Mouse (Mus musculus) heart, postnatal 0 days (tissue): ENCODE results near the gene Specc1l. TPM values are rescaled to one million over a fixed set of nuclear protein-coding genes. Genes with fewer than 3 reads are reported as not detected.
A peak's percentile ranks its signal among the peaks of the same experiment; 100 is the strongest.

Experiments used
- ATAC-seq: fragments of 200-750 bp; cut with Nextera tagmentation; 2 replicates; pipeline ENCODE4 v1.8.0; 2017; ENCODE audit warnings: low read depth, moderate number of reproducible peaks, moderate library complexity; ENCODE audit not compliant: insufficient read depth
- DNase-seq: peaks from one replicate; pipeline ENCODE4 v3.0.0-alpha.2; 2016; ENCODE audit warnings: low spot score
- H3K27ac ChIP-seq: fragments of 300-500 bp; sonication (generic); 2 replicates; pipeline ENCODE4 v1.5.1; 2014; ENCODE audit warnings: low read depth, mild to moderate bottlenecking
- H3K27me3 ChIP-seq: fragments of 300-500 bp; sonication (generic); 2 replicates; pipeline ENCODE4 v1.6.1; 2014; ENCODE audit warnings: low read length, mixed read lengths; ENCODE audit not compliant: control insufficient read depth, insufficient read depth
- H3K36me3 ChIP-seq: fragments of 300-500 bp; sonication (generic); replicated peaks from 2 replicates; pipeline ENCODE4 v1.6.1; 2014; ENCODE audit warnings: low read length, mixed read lengths; ENCODE audit not compliant: control insufficient read depth, insufficient read depth
- H3K4me1 ChIP-seq: fragments of 300-500 bp; sonication (generic); 2 replicates; pipeline ENCODE4 v1.6.1; 2014; ENCODE audit warnings: antibody characterized with exemption; ENCODE audit not compliant: control insufficient read depth, insufficient read depth
- H3K4me2 ChIP-seq: fragments of 300-500 bp; sonication (generic); 2 replicates; pipeline ENCODE4 v1.6.1; 2014; ENCODE audit warnings: low read depth, mild to moderate bottlenecking, low read length, moderate library complexity
- H3K4me3 ChIP-seq: fragments of 300-500 bp; sonication (generic); 2 replicates; pipeline ENCODE4 v1.5.1; 2014; ENCODE audit warnings: low read depth, low read length
- H3K9ac ChIP-seq: fragments of 300-500 bp; sonication (generic); replicated peaks from 2 replicates; pipeline ENCODE4 v1.6.1; 2014; ENCODE audit warnings: low read depth, low read length, mixed read lengths
- H3K9me3 ChIP-seq: fragments of 300-500 bp; sonication (generic); replicated peaks from 2 replicates; pipeline ENCODE4 v1.6.1; 2016; ENCODE audit warnings: low read length; ENCODE audit not compliant: control insufficient read depth
- CTCF ChIP-seq: IDR thresholded peaks from 2 replicates; pipeline ENCODE4 v1.5.1; 2016; ENCODE audit warnings: antibody characterized with exemption, control low read depth, low read depth
- EP300 ChIP-seq: IDR thresholded peaks from 2 replicates; pipeline ENCODE4 v1.6.1; 2016; ENCODE audit warnings: antibody characterized with exemption, low read depth
- WGBS: fragments of 180-500 bp; shearing (Covaris S2); extraction: QIAGEN DNeasy Blood & Tissue Kit; methylation state at CpG from one replicate; pipeline ENCODE4 v1.1.7; 2014; 5-methylcytosine and 5-hydroxymethylcytosine counted together
- polyA plus RNA-seq: library from polyadenylated mRNA; unstranded; fragments of >200 nt; fragmentation: Nextera tagmentation; extraction: Ambion mirVana; gene quantifications from 2 replicates; pipeline ENCODE4 v1.2.1, GENCODE M21; 2015
- total RNA-seq: library from RNA; depleted of rRNA; stranded (reverse); fragments of >200 nt; gene quantifications from 2 replicates; pipeline ENCODE4 v1.2.3, GENCODE M21; 2014; ENCODE audit warnings: low replicate concordance

Specc1l gene
- total and polyA plus RNA-seq, 2 experiments from 2014 or later = 13.3 to 23.4 TPM

DNA sequence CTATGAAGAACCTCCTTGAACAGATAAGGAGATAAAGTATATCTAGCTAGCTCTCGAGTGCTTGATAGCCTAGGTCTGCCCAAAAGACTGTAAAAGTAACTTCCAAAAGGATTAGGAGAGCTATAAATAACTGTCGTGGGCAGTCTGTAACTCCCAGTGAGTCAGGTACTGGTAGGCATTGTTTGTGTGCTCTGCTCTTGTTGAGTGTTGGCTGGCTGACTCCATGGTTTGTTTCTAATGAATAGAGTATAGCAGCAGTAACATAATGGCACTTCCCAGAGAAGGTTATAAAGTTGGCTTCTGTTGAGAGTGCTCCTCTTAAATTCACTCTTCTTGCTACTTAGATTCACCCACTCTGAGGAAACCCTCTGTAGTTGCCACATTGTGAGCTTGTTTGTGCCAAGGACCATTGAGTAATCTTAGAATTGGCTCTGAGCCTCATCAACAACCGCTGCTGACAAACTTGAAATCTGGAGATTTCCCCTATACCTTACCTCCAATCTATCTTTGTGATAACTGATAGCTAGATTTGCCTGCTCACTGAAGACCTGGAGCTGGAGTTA, 53.2 kb downstream of the Specc1l start:
- 0 out of 2 replicates have a peak, but pooled peaks have one; percentile 51 for ATAC-seq
- peaks cover 82% of the 10 kb centered on the region for H3K36me3 ChIP-seq

DNA sequence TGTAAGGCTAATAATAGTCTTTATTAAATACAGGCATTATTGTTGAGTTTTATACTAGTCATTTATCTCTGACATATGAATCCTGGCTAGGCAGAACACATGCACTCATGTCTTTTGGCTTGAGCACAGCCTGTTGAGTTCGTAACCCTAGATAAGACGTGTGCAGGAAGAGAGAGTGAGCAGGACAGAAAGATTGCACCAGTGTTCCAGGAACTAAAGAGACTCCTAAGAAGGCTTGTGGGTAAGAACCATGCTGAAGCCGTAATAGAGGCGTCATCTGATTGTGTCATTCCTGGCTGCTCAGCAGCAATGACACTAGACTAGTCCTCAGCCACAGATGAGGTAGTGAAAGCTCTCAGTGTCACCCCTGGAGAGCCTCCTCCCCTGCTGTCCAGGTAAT, 61.1 kb downstream of the Specc1l start:
- Histone ChIP-seq H3K27ac (peak overlapping the region; percentile 47), H3K4me1 (peaks cover 11% of the 10 kb centered on the region; the same call in 1 of the 2 replicates), H3K27me3 (no peaks in the 10 kb centered on the region), H3K4me2 (no peak overlapping the region), H3K4me3 (no peak overlapping the region), H3K9me3 (no peaks in the 10 kb centered on the region), H3K9ac (no peak overlapping the region), H3K36me3 (peaks cover 40% of the 10 kb centered on the region)
- no peak for TF ChIP-seq CTCF
- TF ChIP-seq EP300 = no peak
- peak; percentile 64 for ATAC-seq
- DNase-seq = peak; percentile 31
- 28% methylated on average over 4 of the region's 4 CpGs for WGBS

More for the DNA sequence above, 53.2 kb downstream of the Specc1l start:
- DNase-seq = peak; percentile 18
- H3K4me3 ChIP-seq = no peak overlapping the region
- H3K27ac ChIP-seq = peak overlapping the region; percentile 60
- TF ChIP-seq CTCF (no peak), EP300 (no peak)
- H3K9me3 ChIP-seq = no peaks in the 10 kb centered on the region
- H3K9ac ChIP-seq = no peak overlapping the region
- H3K4me1 ChIP-seq = peaks cover 13% of the 10 kb centered on the region; the same call in 1 of the 2 replicates
- H3K27me3 ChIP-seq = no peaks in the 10 kb centered on the region
- no peak overlapping the region for H3K4me2 ChIP-seq
- 23% methylated on average over 3 of the region's 3 CpGs for WGBS

DNA sequence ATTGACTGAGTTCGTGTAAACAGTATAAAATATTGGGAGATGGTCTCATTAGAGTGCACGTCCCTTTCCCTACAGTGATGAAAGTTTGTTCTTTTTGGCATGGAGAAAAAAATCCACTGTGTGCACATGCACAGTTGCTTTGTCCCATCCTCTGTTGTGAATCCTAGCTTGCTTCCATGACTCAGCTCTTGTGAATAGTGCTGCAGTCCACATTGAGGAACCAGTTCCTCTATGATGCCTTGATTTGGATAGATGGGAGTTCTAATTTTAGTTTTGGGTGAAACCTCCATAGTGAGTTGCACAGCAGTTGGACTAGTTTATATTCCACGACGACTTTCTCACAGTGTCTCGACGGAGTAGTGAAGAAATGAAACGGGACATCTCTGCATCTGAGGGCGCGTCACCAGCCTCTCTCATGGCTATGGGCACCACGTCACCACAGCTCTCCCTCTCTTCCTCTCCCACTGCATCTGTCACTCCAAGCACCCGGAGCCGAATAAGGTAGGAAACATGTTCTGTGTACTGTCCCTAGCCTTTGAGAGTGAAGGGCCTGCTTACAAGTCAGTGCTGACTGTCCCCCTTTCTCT, 64.6 kb downstream of the Specc1l start:
- Histone ChIP-seq H3K4me2 (no peak overlapping the region), H3K9me3 (no peaks in the 10 kb centered on the region), H3K4me1 (peaks cover 11% of the 10 kb centered on the region; the same call in 1 of the 2 replicates), H3K27ac (no peak overlapping the region), H3K27me3 (no peaks in the 10 kb centered on the region), H3K4me3 (no peak overlapping the region), H3K36me3 (peaks cover 42% of the 10 kb centered on the region), H3K9ac (no peak overlapping the region)
- ATAC-seq = no peak
- TF ChIP-seq CTCF (no peak), EP300 (no peak)
- 83% methylated on average over 12 of the region's 12 CpGs for WGBS
- DNase-seq = no peak

DNA sequence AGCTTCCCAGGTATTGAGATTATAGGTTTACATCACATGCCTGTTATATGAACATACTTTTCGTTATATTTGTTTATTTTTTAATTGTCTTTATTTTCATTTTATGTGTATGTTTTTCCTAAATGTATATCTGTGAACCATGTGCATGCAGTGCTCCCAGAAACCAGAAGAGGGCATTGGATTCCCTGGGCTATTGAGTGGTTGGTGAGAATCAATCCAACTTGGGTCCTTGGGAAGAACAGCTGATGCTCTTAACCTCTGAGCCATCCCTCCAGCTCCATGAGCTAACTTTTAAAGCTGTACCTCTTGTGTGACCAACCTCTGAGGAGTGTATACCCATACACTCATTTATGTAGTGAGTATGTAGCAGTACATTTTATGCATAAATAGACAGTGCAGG, 65.6 kb downstream of the Specc1l start:
- 58% methylated on average over 1 of the region's 1 CpGs for WGBS
- no peak for ATAC-seq
- Histone ChIP-seq H3K9me3 (no peaks in the 10 kb centered on the region), H3K36me3 (peaks cover 44% of the 10 kb centered on the region), H3K4me3 (no peak overlapping the region), H3K4me2 (no peak overlapping the region), H3K27me3 (no peaks in the 10 kb centered on the region), H3K4me1 (peaks cover 7% of the 10 kb centered on the region; the same call in 1 of the 2 replicates), H3K9ac (no peak overlapping the region), H3K27ac (no peak overlapping the region)
- peak; percentile 16 for DNase-seq
- no peak for TF ChIP-seq EP300
- TF ChIP-seq CTCF = peak; percentile 71

DNA sequence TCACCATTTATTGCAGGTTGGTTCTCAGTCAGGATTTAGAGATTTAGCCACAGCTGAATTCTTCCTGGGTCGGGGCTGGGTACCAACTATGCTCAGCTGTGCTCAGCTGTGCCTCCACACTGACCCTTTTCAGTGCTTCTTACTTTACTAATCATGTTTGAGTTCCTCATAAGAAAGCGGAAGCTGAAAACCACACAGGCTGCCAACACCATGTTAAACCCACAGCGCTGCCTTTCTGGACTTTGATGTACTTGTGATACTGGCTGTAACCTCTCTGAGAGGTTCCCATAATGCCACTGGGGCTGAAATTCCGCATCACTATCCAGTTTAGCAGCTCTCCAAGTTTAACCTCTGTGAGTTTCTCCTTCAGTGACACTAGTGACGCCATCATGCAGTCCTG, 70.8 kb downstream of the Specc1l start:
- peaks cover 41% of the 10 kb centered on the region for H3K36me3 ChIP-seq
- DNase-seq = no peak
- 90% methylated on average over 5 of the region's 5 CpGs for WGBS

DNA sequence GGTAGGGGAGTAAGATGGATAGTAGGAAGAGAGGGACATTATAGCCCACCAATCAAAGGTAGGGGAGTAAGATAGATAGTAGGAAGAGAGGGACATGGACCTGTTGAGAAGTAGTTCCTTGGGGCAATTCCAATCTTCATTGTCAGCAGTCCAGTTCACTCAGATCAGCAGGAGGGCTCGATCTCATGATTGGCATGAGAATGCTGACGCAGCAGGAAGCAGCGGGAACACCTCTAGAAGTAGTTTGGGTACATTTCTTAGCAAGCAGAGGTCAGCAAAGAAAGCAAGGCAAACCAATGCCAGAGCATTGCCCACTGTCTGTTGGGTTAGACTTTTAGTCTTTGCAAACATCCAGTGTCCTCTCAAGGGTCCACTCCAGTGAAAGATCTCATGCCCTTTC, 71.9 kb downstream of the Specc1l start:
- no peak overlapping the region for H3K27ac ChIP-seq
- ATAC-seq (no peak), DNase-seq (no peak)
- no peak for TF ChIP-seq CTCF
- TF ChIP-seq EP300 = no peak
- no peaks in the 10 kb centered on the region for H3K9me3 ChIP-seq
- H3K4me1 ChIP-seq = no peaks in the 10 kb centered on the region
- H3K4me2 ChIP-seq = no peak overlapping the region
- H3K27me3 ChIP-seq = no peaks in the 10 kb centered on the region
- H3K36me3 ChIP-seq = peaks cover 44% of the 10 kb centered on the region
- H3K9ac ChIP-seq = no peak overlapping the region
- no peak overlapping the region for H3K4me3 ChIP-seq
- whole genome bisulfite sequencing = 93% methylated on average over 3 of the region's 3 CpGs

More for the DNA sequence above, 70.8 kb downstream of the Specc1l start:
- Histone ChIP-seq H3K4me3 (no peak overlapping the region), H3K4me1 (no peaks in the 10 kb centered on the region), H3K9ac (no peak overlapping the region), H3K4me2 (no peak overlapping the region), H3K27ac (no peak overlapping the region), H3K9me3 (no peaks in the 10 kb centered on the region), H3K27me3 (no peaks in the 10 kb centered on the region)
- ATAC-seq = no peak
- TF ChIP-seq CTCF (no peak), EP300 (no peak)
